Mouse (Mus musculus): ENCODE results near the gene Fgf7. TPM values are rescaled to one million over a fixed set of nuclear protein-coding genes. Genes with fewer than 3 reads are reported as not detected.

Fgf7 gene
- polyA plus RNA-seq, 1 experiment from 2014 or later: not detected

DNA sequence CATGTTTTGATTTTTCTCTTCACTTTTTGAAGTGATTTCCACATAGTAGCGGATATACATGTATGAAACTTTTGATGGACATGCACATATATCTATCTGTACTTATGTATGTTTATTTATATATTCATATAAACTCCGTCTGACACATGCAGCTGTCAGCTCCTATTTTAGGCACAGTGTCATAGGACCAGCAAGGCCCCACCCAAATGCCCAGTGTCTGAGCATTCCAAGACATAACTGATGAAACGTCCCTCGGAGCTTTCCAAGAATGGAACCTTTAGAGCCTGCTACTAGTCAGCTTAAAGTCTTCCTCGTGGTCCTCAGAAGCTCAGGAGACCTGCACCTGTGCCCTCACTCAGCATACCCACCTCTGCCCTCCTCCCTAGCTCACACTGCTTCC, 19.2 kb downstream of the Fgf7 start:
- Histone ChIP-seq H3K27me3 (ENCODE audit: insufficient read depth, low read length) (no peaks in the 10 kb centered on the region), H3K9ac (replicated peaks) (no peak overlapping the region), H3K36me3 (replicated peaks; ENCODE audit: insufficient read depth, low read length) (no peaks in the 10 kb centered on the region), H3K4me1 (ENCODE audit: insufficient read depth) (no peaks in the 10 kb centered on the region), H3K4me2 (ENCODE audit: low read depth, low read length) (no peak overlapping the region), H3K27ac (ENCODE audit: low read depth) (no peak overlapping the region), H3K9me3 (ENCODE audit: low read length) (no peaks in the 10 kb centered on the region), H3K4me3 (ENCODE audit: low read depth, low read length) (no peak overlapping the region)
- 70% methylated on average over 5 of the region's 5 CpGs for WGBS (ENCODE audit: insufficient replicate concordance)
- TF ChIP-seq CTCF (IDR thresholded peaks at IDR 0.05; ENCODE audit: low read depth): no peak
- no peak for TF ChIP-seq EP300 (IDR thresholded peaks at IDR 0.05; ENCODE audit: low read depth)
- no peak for ATAC-seq
- no peak for DNase-seq

DNA sequence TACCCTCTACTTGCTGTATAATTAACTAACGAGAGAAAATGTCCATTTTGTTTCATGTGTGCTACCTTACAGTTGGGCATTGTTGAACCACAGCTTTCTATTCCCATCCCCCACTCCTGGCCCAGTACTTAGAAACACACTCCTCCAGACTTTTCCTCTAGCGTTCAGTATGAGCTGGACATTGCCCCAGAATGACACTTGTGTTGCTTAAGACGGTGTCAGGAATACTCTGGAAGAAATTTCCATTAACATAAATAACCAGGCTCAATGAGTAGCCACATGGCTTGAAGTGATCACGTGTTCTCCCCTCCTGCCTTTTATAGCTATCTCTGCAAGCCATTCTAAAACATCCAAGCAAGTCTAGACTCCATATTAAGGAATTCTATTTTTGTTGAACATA, 26.1 kb downstream of the Fgf7 start:
- no peak overlapping the region for H3K27ac ChIP-seq (ENCODE audit: low read depth)
- 64% methylated on average over 4 of the region's 4 CpGs for WGBS (ENCODE audit: insufficient replicate concordance)

DNA sequence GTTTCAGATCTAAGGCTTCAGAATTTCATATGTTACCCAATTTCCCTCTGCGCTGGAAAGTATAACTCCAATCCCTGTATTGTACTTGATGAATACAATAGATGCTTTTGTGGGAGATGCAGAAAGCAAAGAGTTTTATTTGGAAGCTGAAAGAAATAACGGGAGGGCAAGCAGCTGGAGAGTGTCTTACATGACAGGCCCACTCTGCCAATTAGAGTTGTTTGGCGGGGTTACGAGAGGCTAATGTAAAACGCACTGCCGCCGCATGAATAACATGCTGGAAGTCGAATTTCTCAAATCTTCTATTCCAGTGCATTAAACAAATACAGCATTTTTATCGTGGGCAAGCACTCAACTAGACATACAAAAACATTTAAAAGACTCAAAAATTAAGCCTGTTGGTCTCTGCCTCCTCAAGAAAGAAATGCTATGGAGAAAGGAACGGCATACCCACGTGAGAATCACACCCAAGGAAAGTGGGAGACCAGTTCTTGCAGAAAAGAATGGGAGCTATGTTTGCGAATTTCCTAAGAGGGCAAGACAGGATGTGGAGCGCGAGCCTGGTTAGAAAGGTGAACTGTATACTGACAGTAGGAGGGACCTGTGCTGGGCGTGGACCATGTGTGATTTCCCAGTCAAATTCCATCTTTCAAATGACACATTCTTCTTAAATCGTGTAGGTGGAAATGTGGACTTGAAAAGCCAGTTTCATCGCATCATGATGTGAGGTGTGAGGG, 26.7 kb downstream of the Fgf7 start:
- Histone ChIP-seq H3K27me3 (ENCODE audit: insufficient read depth, low read length) (no peaks in the 10 kb centered on the region), H3K4me2 (ENCODE audit: low read depth, low read length) (no peak overlapping the region), H3K4me3 (ENCODE audit: low read depth, low read length) (no peak overlapping the region), H3K36me3 (replicated peaks; ENCODE audit: insufficient read depth, low read length) (no peaks in the 10 kb centered on the region), H3K4me1 (ENCODE audit: insufficient read depth) (no peaks in the 10 kb centered on the region), H3K9me3 (ENCODE audit: low read length) (no peaks in the 10 kb centered on the region), H3K9ac (replicated peaks) (no peak overlapping the region), H3K27ac (ENCODE audit: low read depth) (no peak overlapping the region)
- no peak for ATAC-seq
- no peak for TF ChIP-seq CTCF (IDR thresholded peaks at IDR 0.05; ENCODE audit: low read depth)
- no peak for TF ChIP-seq EP300 (IDR thresholded peaks at IDR 0.05; ENCODE audit: low read depth)
- 81% methylated on average over 17 of the region's 17 CpGs for WGBS (ENCODE audit: insufficient replicate concordance)
- no peak for DNase-seq

More for the DNA sequence above, 26.1 kb downstream of the Fgf7 start:
- H3K9ac ChIP-seq (replicated peaks): no peak overlapping the region
- H3K4me2 ChIP-seq (ENCODE audit: low read depth, low read length): no peak overlapping the region
- no peaks in the 10 kb centered on the region for H3K9me3 ChIP-seq (ENCODE audit: low read length)
- no peaks in the 10 kb centered on the region for H3K36me3 ChIP-seq (replicated peaks; ENCODE audit: insufficient read depth, low read length)
- no peaks in the 10 kb centered on the region for H3K4me1 ChIP-seq (ENCODE audit: insufficient read depth)
- H3K27me3 ChIP-seq (ENCODE audit: insufficient read depth, low read length): no peaks in the 10 kb centered on the region
- no peak overlapping the region for H3K4me3 ChIP-seq (ENCODE audit: low read depth, low read length)
- DNase-seq (no peak), ATAC-seq (no peak)
- TF ChIP-seq EP300 (IDR thresholded peaks at IDR 0.05; ENCODE audit: low read depth): no peak
- TF ChIP-seq CTCF (IDR thresholded peaks at IDR 0.05; ENCODE audit: low read depth): no peak

DNA sequence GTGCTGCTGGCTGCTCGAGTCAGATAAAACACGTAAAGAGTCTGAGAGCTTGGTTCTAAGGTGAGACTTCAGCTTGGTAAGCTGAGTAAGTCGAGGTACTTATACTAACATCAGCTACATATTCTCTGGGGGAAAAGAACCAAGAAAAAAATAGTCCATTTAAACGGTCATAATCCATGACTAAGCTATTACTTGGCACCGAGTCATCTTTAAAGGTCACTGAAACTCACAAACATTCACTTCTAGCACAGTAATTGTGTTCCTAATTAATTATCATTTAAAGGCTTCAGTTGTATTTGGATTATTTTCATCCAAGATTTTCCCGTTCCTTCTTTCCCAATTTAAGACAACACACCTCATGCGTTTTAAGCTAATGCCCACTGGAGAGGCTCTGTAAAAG, 28.4 kb downstream of the Fgf7 start:
- ATAC-seq: no peak
- WGBS (ENCODE audit: insufficient replicate concordance): 63% methylated on average over 7 of the region's 7 CpGs
- H3K4me2 ChIP-seq (ENCODE audit: low read depth, low read length): no peak overlapping the region
- no peak for DNase-seq
- H3K4me1 ChIP-seq (ENCODE audit: insufficient read depth): no peaks in the 10 kb centered on the region
- no peak overlapping the region for H3K9ac ChIP-seq (replicated peaks)
- no peak overlapping the region for H3K27ac ChIP-seq (ENCODE audit: low read depth)
- no peaks in the 10 kb centered on the region for H3K36me3 ChIP-seq (replicated peaks; ENCODE audit: insufficient read depth, low read length)
- TF ChIP-seq CTCF (IDR thresholded peaks at IDR 0.05; ENCODE audit: low read depth) (no peak), EP300 (IDR thresholded peaks at IDR 0.05; ENCODE audit: low read depth) (no peak)
- H3K27me3 ChIP-seq (ENCODE audit: insufficient read depth, low read length): no peaks in the 10 kb centered on the region
- H3K4me3 ChIP-seq (ENCODE audit: low read depth, low read length): no peak overlapping the region
- no peaks in the 10 kb centered on the region for H3K9me3 ChIP-seq (ENCODE audit: low read length)

DNA sequence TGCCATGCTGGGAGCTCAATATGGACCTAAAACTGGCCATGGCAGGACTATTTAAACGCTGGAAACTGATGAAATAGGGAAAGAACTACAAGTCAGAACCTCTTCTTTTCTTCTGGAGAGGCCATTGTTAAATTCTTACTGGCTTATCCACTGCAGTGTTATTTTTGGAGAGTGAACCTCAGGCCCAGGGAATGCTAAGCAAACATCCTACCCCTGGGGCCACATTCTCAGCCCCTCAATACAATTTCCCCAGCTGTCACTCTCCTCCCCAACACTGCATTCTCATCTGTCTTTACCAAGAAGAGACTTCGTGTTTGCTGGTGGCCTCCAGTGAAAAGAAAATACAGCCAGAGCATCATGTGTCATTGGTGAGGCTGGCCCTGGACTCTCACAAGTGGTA, 30.4 kb downstream of the Fgf7 start:
- 33% methylated on average over 2 of the region's 2 CpGs for WGBS (ENCODE audit: insufficient replicate concordance)
- H3K9ac ChIP-seq (replicated peaks): no peak overlapping the region
- no peaks in the 10 kb centered on the region for H3K9me3 ChIP-seq (ENCODE audit: low read length)
- H3K36me3 ChIP-seq (replicated peaks; ENCODE audit: insufficient read depth, low read length): no peaks in the 10 kb centered on the region
- DNase-seq (no peak), ATAC-seq (no peak)
- no peak overlapping the region for H3K4me3 ChIP-seq (ENCODE audit: low read depth, low read length)
- no peaks in the 10 kb centered on the region for H3K27me3 ChIP-seq (ENCODE audit: insufficient read depth, low read length)
- no peak overlapping the region for H3K4me2 ChIP-seq (ENCODE audit: low read depth, low read length)
- H3K27ac ChIP-seq (ENCODE audit: low read depth): no peak overlapping the region
- TF ChIP-seq EP300 (IDR thresholded peaks at IDR 0.05; ENCODE audit: low read depth) (no peak), CTCF (IDR thresholded peaks at IDR 0.05; ENCODE audit: low read depth) (no peak)
- no peaks in the 10 kb centered on the region for H3K4me1 ChIP-seq (ENCODE audit: insufficient read depth)

DNA sequence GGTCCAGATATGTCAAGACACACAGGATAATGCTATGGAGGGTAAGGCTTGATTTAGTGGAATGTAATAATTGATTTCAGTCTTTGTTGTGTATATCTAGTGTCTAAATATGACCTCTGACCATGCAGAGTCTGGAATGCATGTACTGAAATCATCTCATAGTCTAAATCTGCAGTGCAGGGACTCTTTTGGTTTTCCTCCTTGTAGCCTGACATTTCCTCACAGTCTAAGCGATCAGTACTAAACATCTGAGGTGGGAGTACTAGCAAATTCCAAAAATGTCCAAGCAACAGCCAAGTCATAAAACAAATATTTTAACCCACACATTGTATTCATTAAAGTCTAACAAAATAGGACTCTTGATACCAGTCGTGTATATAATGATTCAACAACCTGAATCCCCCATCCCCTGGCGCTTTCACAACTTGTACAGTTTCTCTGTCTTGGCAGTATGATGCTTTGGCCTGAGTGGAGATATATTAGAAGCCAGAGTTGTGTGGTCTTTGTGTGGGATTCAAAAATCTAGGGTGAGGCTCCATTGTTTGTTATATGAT, 30.9 kb downstream of the Fgf7 start:
- Histone ChIP-seq H3K27ac (ENCODE audit: low read depth) (no peak overlapping the region), H3K4me2 (ENCODE audit: low read depth, low read length) (no peak overlapping the region), H3K4me1 (ENCODE audit: insufficient read depth) (no peaks in the 10 kb centered on the region), H3K27me3 (ENCODE audit: insufficient read depth, low read length) (no peaks in the 10 kb centered on the region), H3K36me3 (replicated peaks; ENCODE audit: insufficient read depth, low read length) (no peaks in the 10 kb centered on the region), H3K9me3 (ENCODE audit: low read length) (no peaks in the 10 kb centered on the region), H3K9ac (replicated peaks) (no peak overlapping the region), H3K4me3 (ENCODE audit: low read depth, low read length) (no peak overlapping the region)
- TF ChIP-seq EP300 (IDR thresholded peaks at IDR 0.05; ENCODE audit: low read depth) (no peak), CTCF (IDR thresholded peaks at IDR 0.05; ENCODE audit: low read depth) (no peak)
- WGBS (ENCODE audit: insufficient replicate concordance): 72% methylated on average over 3 of the region's 3 CpGs
- DNase-seq (no peak), ATAC-seq (no peak)

All from liver, postnatal 0 days (tissue).